Mouse (Mus musculus) small intestine, adult 2 months (tissue): ENCODE results near the gene Myh3. TPM values are rescaled to one million over a fixed set of nuclear protein-coding genes. Genes with fewer than 3 reads are reported as not detected.

Experiments
- H3K27ac ChIP-seq: fragments of 200-500 bp; 2 replicates; pipeline ENCODE4 v1.5.1; 2012; ENCODE audit warnings: low read depth, low read length, control low read depth, inconsistent platforms; ENCODE audit not compliant: insufficient read depth
- H3K27me3 ChIP-seq: fragments of 200-500 bp; 2 replicates; pipeline ENCODE4 v1.6.1; 2012; ENCODE audit warnings: mild to moderate bottlenecking, moderate library complexity, low read length, inconsistent platforms; ENCODE audit not compliant: control insufficient read depth, insufficient read depth
- H3K36me3 ChIP-seq: fragments of 200-500 bp; 2 replicates; pipeline ENCODE4 v1.6.1; 2012; ENCODE audit warnings: mild to moderate bottlenecking, low read length, control low read depth, inconsistent platforms; ENCODE audit not compliant: control insufficient read depth, insufficient read depth
- H3K4me1 ChIP-seq: fragments of 200-500 bp; 2 replicates; pipeline ENCODE4 v1.6.1; 2012; ENCODE audit warnings: low read length, inconsistent platforms, mixed read lengths; ENCODE audit not compliant: control insufficient read depth, insufficient read depth, insufficient read length
- H3K4me3 ChIP-seq: fragments of 200-500 bp; 2 replicates; pipeline ENCODE4 v1.5.1; 2012; ENCODE audit warnings: low read depth, mild to moderate bottlenecking, control low read depth, inconsistent platforms, low read length, moderate library complexity
- CTCF ChIP-seq: fragments of 200-500 bp; IDR thresholded peaks from 2 replicates; pipeline ENCODE4 v1.5.1; 2012; ENCODE audit warnings: low read depth, mild to moderate bottlenecking, control low read depth, inconsistent platforms, low read length, moderate library complexity, mixed read lengths; ENCODE audit not compliant: insufficient replicate concordance, insufficient read length; ENCODE audit errors: extremely low read depth
- POLR2A ChIP-seq: fragments of 200-500 bp; IDR thresholded peaks from 2 replicates; pipeline ENCODE4 v1.6.1; 2012; ENCODE audit warnings: low read depth, mild to moderate bottlenecking, control low read depth, inconsistent platforms, low read length, moderate library complexity
- WGBS: fragments of 180-500 bp; shearing (Covaris S2); methylation state at CpG from one replicate; pipeline ENCODE4 v1.1.7; 2018; 5-methylcytosine and 5-hydroxymethylcytosine counted together
- polyA plus RNA-seq: library from polyadenylated mRNA; depleted of rRNA; stranded (reverse); fragments of >200 nt; gene quantifications from 2 replicates; pipeline ENCODE4 v1.2.3, GENCODE M21; 2012; rRNA removed

The Myh3 gene
- polyA plus RNA-seq = 0.01 and 0.06 TPM in 2 replicates

GRCm38 (mm10) chr11:67078000-67078399 is at the start of gene Myh3:
Myh3 (plus strand) TSS chr11:67078300.
- Histone ChIP-seq H3K36me3 (no peaks in the 10 kb centered on the region), H3K4me1 (0 out of 2 replicates have a peak, but pooled peaks cover 1% of the 10 kb centered on the region), H3K27ac (no peak within 1 kb of the TSS), H3K27me3 (no peaks in the 10 kb centered on the region), H3K4me3 (no peak within 1 kb of the TSS)
- TF ChIP-seq CTCF = no peak
- TF ChIP-seq POLR2A = no peak
- WGBS = 84% methylated on average over 5 of the region's 5 CpGs

DNA sequence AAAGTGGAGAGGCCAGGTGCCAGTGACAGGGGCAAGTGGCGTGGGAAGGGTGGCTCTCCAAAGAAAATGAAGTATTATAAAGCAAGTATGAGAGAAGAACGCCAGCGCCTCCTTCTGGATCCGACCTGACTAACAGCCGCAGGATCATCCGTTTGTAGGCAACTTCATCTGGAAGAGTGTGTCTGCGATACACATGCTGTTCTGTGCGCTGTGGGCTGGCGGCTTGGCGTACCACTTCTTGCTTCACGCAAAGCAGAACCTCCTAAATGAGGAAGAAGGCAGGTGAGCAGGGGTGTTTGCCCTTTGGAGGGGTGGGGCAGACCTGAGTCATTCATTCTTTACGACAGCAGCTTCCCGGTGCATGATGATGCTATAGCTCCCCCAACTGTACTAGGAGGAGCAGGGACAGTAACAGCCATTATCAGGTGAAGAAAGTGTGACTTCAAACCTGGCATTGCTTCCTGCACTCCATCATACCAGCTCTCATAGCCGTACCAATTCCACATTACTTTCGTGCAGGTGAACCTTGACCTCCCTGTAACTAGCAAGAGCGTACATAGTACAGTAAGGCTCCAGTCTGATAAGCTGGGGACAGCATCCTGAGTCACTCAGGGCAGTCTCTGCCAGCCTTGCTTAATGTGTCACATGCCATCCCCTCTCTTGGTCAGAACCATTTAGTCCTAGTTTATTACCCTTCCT is 47.0 kb upstream of the Myh3 start:
- Histone ChIP-seq H3K36me3 (no peaks in the 10 kb centered on the region), H3K4me1 (peaks cover 11% of the 10 kb centered on the region; the same call in 1 of the 2 replicates), H3K27ac (peak overlapping the region; percentile 99), H3K4me3 (peak overlapping the region; percentile 51), H3K27me3 (no peaks in the 10 kb centered on the region)
- peak; percentile 51; the same call in 1 of the 2 replicates for TF ChIP-seq CTCF
- peak; percentile 79 for TF ChIP-seq POLR2A
- 24% methylated on average over 16 of the region's 16 CpGs for whole genome bisulfite sequencing

GRCm38 (mm10) chr11:67031603-67031915 is 46.5 kb upstream of the Myh3 start:
- H3K4me1 ChIP-seq = peaks cover 12% of the 10 kb centered on the region; the same call in 1 of the 2 replicates
- TF ChIP-seq CTCF = no peak
- no peak for TF ChIP-seq POLR2A
- peak overlapping the region; percentile 99 for H3K27ac ChIP-seq
- 20% methylated on average over 2 of the region's 2 CpGs for WGBS
- H3K4me3 ChIP-seq = no peak overlapping the region
- H3K27me3 ChIP-seq = no peaks in the 10 kb centered on the region
- no peaks in the 10 kb centered on the region for H3K36me3 ChIP-seq

- Histone ChIP-seq H3K27me3 (no peaks in the 10 kb centered on the region), H3K27ac (peak overlapping the region; percentile 78), H3K36me3 (peaks cover 14% of the 10 kb centered on the region), H3K4me1 (peaks cover 14% of the 10 kb centered on the region; the same call in 1 of the 2 replicates), H3K4me3 (no peak overlapping the region)
- TF ChIP-seq POLR2A (no peak), CTCF (no peak)
- WGBS = 57% methylated on average over 4 of the region's 4 CpGs
These were observed 43.2 kb upstream of the Myh3 start for GRCm38 (mm10) chr11:67034775-67035485.

GRCm38 (mm10) chr11:67036229-67036628 is 41.9 kb upstream of the Myh3 start:
- no peak overlapping the region for H3K4me3 ChIP-seq
- WGBS = 53% methylated on average over 6 of the region's 6 CpGs
- peak overlapping the region; percentile 91 for H3K27ac ChIP-seq
- H3K36me3 ChIP-seq = peaks cover 26% of the 10 kb centered on the region
- TF ChIP-seq CTCF (no peak), POLR2A (no peak)
- peaks cover 14% of the 10 kb centered on the region; the same call in 1 of the 2 replicates for H3K4me1 ChIP-seq
- H3K27me3 ChIP-seq = no peaks in the 10 kb centered on the region

DNA sequence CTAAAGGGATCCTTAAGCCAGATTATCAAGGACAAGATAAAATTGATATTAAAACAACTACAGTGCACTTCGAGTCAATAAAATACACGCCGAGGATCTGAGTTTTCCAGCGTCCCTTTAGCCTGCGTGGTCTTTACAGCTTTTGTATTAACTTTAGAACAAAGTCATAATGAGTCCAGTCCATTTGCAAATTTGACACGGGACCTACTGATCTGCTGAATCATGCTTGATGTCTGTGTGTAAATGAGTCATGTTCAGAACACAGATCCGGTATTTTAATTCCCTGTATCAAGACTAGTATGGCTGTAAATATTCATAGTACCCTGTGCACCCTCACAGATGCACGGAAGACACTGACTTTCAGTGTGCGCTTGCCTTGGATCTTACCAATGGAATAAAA is 41.2 kb upstream of the Myh3 start:
- Histone ChIP-seq H3K36me3 (peaks cover 33% of the 10 kb centered on the region), H3K27me3 (no peaks in the 10 kb centered on the region), H3K4me1 (peaks cover 11% of the 10 kb centered on the region; the same call in 1 of the 2 replicates), H3K27ac (peak overlapping the region; percentile 78), H3K4me3 (no peak overlapping the region)
- TF ChIP-seq POLR2A (no peak), CTCF (no peak)
- WGBS = 83% methylated on average over 9 of the region's 9 CpGs

- 90% methylated on average over 3 of the region's 3 CpGs for WGBS
- H3K4me1 ChIP-seq = peaks cover 8% of the 10 kb centered on the region; the same call in 1 of the 2 replicates
- no peak overlapping the region for H3K4me3 ChIP-seq
- H3K36me3 ChIP-seq = peaks cover 37% of the 10 kb centered on the region
- no peaks in the 10 kb centered on the region for H3K27me3 ChIP-seq
- H3K27ac ChIP-seq = no peak overlapping the region
- TF ChIP-seq POLR2A = no peak
- TF ChIP-seq CTCF = 0 out of 2 replicates have a peak, but pooled peaks have one; percentile 9
These were observed 38.3 kb upstream of the Myh3 start for GRCm38 (mm10) chr11:67039799-67040198.
